Comparison of ENCODE assay signal across 13 mouse cellular contexts in the genomic region with DNA sequence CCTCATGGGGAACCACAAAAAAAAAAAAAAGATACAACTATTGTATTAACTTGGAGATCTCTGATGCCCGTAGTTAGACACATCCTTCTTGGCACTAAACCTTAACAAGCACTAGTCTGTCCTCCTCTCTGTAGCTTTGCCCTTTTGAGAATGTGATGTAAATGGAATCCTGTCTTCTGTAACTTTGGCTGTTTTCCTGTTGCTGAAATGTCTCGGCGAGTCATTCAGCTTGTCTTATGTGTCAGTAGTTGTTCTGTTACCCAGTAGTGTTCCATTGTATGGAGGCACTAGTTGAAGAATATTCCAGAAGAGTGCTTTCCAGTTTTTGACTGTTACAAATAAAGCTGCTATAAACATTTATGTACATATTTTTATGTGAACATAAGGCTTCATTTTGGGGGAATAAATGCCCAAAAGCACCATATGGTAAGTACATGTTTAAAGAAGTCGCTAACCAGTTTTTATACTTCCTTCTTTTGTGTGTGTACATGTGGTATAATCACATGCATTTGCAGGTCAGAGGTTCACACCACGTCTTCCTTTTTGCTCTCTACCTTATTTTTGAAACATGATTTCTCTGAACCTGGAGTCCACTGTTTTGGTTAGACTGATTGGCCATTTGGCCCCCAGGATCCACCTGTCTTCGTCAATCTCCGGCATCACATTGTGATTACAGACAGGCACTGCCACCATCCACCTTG.
"Had no signal": no experiment of that assay in that cellular context is flagged by ENCODE, and none has a peak within 500 bp of the region (broad histone marks: within the 10 kb centered on the region; RNA-seq: fewer than 3 reads in every experiment).

No protein-coding gene starts in this region.

- H3K9me3 ChIP-seq: limb, embryonic 13.5 days; midbrain, embryonic 10.5 days; neural tube, embryonic 12.5 days had no signal

- H3K4me3 ChIP-seq: limb, embryonic 13.5 days; midbrain, embryonic 10.5 days; neural tube, embryonic 12.5 days had no signal

- H3K27ac ChIP-seq: limb, embryonic 13.5 days; liver, embryonic 14.5 days; midbrain, embryonic 10.5 days; neural tube, embryonic 12.5 days had no signal

- DNase-seq: kidney, adult 8-10 months; kidney, postnatal 36 days; layer of hippocampus, adult 9-11 months; layer of hippocampus, postnatal 36 days; lung, adult 18-20 months; midbrain, embryonic 14.5 days; retina, postnatal 1 day; right cerebral cortex, postnatal 14 days; thymus, postnatal 4 days had no signal

- H3K27me3 ChIP-seq: limb, embryonic 13.5 days; neural tube, embryonic 12.5 days had no signal
